Mouse (Mus musculus) liver, adult 2 months (tissue): Measurements from ENCODE around the gene Wnt11.

Experiments used
- CTCF ChIP-seq: fragments of 200-500 bp; IDR thresholded peaks from 2 replicates; pipeline ENCODE4 v1.5.1; 2011; ENCODE audit warnings: low read depth, low read length, control low read depth
- POLR2A ChIP-seq: fragments of 200-500 bp; IDR thresholded peaks from 2 replicates; pipeline ENCODE4 v1.6.1; 2011; ENCODE audit warnings: low read length, control low read depth; ENCODE audit not compliant: insufficient read depth; ENCODE audit errors: extremely low read depth

DNA sequence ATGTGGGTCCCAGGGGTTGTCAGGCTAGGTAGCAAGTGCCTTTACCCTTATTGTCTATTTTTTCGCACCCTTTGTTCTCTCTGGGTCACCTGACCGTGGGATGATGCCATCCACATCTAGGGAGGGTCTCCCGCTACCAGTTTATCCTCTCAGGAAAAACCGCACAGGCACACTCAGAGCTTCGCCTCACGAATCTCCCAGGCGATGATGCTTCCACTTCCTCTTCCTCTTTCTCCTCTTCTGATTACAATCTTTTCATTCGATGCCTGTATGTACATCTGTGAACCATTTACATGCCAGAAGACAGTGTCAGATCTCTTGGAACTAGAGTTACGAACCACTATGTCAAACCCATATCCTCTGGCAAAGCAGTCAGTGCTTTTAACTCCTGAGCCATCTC, 31.7 kb upstream of the Wnt11 start:
- no peak for TF ChIP-seq CTCF
- TF ChIP-seq POLR2A: no peak
